Mouse (Mus musculus): ENCODE measurements at regions not wholly inside any gene's neighbourhood (a gene's known extent, or its start where the extent isn't known, plus 50 kb on each side); places are given as distances from the start of the nearest gene placed in this dataset.

DNA sequence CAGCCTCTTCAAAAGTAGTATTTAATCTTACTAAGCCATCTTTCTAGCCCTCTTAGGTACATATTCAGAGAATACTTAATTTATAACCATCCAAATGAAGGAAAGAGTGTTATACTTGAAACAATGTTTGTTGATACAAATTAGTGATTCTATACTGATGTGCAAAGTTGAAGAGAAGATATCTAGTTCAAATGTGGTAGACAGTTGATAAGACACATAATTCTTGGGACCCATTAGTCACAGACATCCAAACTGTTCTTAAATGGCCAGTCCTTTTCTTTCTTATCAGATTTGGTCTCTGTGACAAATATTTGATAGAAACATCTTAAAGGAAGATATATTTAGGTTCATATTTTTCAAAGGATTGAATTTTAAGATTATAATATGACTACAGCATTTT lies 585.7 kb downstream of the Efna5 start:
- no peaks in the 10 kb centered on the region for H3K79me2 ChIP-seq (ENCODE audit: control insufficient read depth, insufficient read depth)
- TF ChIP-seq USF1 (IDR thresholded peaks at IDR 0.05; ENCODE audit: low read depth), result no peak
- no peak for TF ChIP-seq MAX (IDR thresholded peaks at IDR 0.05)
- TF ChIP-seq CTCF (IDR thresholded peaks at IDR 0.05; ENCODE audit: control insufficient read depth, insufficient read depth, insufficient read length), result no peak
- TF ChIP-seq MYOG (IDR thresholded peaks at IDR 0.05; ENCODE audit: control insufficient read depth, extremely low read depth, insufficient read length), result no peak
- no peak for TF ChIP-seq CEBPB (IDR thresholded peaks at IDR 0.05; ENCODE audit: low read depth)
- TF ChIP-seq FOSL1 (IDR thresholded peaks at IDR 0.05; ENCODE audit: insufficient read depth, low read length, poor library complexity, severe bottlenecking), result no peak
- TF ChIP-seq MYOD1 (IDR thresholded peaks at IDR 0.05; ENCODE audit: control insufficient read depth, insufficient read length, low read depth), result no peak
- H3K4me3 ChIP-seq (ENCODE audit: insufficient read depth, poor library complexity, severe bottlenecking), result no peak overlapping the region
- H3K79me3 ChIP-seq (ENCODE audit: low read depth), result no peaks in the 10 kb centered on the region
- H3ac ChIP-seq (ENCODE audit: control insufficient read depth, insufficient read length, low read depth), result no peak overlapping the region
- H3K36me3 ChIP-seq (ENCODE audit: control insufficient read depth, insufficient read depth), result no peaks in the 10 kb centered on the region
- no peaks in the 10 kb centered on the region for H3K27me3 ChIP-seq (ENCODE audit: control insufficient read depth, insufficient read depth, insufficient read length)

DNA sequence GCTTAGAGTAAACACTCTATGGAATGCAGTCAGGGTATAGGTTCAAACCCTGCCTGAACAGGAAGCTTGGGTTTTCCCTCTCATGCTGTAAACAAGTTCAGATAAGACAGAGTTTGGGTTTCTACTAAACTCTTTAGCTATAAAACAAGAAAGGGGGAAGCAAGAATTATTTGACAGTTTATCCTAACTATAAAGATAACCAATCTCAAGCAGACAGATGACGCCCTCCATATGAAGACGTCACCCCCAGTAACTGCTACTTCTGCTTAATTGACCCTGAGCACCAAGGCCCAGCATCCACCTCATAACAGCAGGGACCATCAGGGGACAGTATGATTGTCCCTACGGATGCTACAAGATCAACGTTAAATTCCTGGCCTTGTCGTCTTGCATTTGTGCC lies 588.4 kb downstream of the Efna5 start:
- Histone ChIP-seq H3ac (ENCODE audit: control insufficient read depth, insufficient read length, low read depth) (no peak overlapping the region), H3K36me3 (ENCODE audit: control insufficient read depth, insufficient read depth) (no peaks in the 10 kb centered on the region), H3K4me3 (ENCODE audit: insufficient read depth, poor library complexity, severe bottlenecking) (no peak overlapping the region), H3K79me2 (ENCODE audit: control insufficient read depth, insufficient read depth) (no peaks in the 10 kb centered on the region), H3K79me3 (ENCODE audit: low read depth) (no peaks in the 10 kb centered on the region), H3K27me3 (ENCODE audit: control insufficient read depth, insufficient read depth, insufficient read length) (no peaks in the 10 kb centered on the region)
- TF ChIP-seq CTCF (IDR thresholded peaks at IDR 0.05; ENCODE audit: control insufficient read depth, insufficient read depth, insufficient read length), result no peak
- no peak for TF ChIP-seq CEBPB (IDR thresholded peaks at IDR 0.05; ENCODE audit: low read depth)
- no peak for TF ChIP-seq USF1 (IDR thresholded peaks at IDR 0.05; ENCODE audit: low read depth)
- no peak for TF ChIP-seq MYOG (IDR thresholded peaks at IDR 0.05; ENCODE audit: control insufficient read depth, extremely low read depth, insufficient read length)
- TF ChIP-seq MAX (IDR thresholded peaks at IDR 0.05), result no peak
- no peak for TF ChIP-seq FOSL1 (IDR thresholded peaks at IDR 0.05; ENCODE audit: insufficient read depth, low read length, poor library complexity, severe bottlenecking)
- TF ChIP-seq MYOD1 (IDR thresholded peaks at IDR 0.05; ENCODE audit: control insufficient read depth, insufficient read length, low read depth), result no peak

DNA sequence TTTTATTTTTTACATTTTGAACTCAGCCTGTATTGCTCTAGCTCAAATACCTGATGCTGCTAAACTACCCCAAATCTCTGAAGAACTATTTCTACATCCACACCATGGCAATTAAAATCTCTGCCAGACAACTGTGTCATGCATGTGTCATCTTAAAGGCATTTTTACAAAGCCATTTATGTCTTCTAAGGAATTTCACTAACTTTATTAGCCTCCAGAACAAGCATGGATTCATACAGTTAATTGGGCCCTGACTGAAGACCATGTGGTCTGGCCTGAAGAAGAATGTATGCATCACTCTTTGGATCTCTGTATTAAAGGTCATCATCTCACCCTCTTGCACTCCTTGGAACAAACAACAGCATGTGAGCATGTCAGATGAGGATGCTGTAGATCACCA lies 593.5 kb downstream of the Efna5 start:
- TF ChIP-seq CTCF (IDR thresholded peaks at IDR 0.05; ENCODE audit: control insufficient read depth, insufficient read depth, insufficient read length), result no peak
- TF ChIP-seq MYOD1 (IDR thresholded peaks at IDR 0.05; ENCODE audit: control insufficient read depth, insufficient read length, low read depth), result peak; percentile 13
- peak; percentile 88 for TF ChIP-seq FOSL1 (IDR thresholded peaks at IDR 0.05; ENCODE audit: insufficient read depth, low read length, poor library complexity, severe bottlenecking)
- TF ChIP-seq CEBPB (IDR thresholded peaks at IDR 0.05; ENCODE audit: low read depth), result peak; percentile 68
- TF ChIP-seq USF1 (IDR thresholded peaks at IDR 0.05; ENCODE audit: low read depth), result peak; percentile 59
- TF ChIP-seq MAX (IDR thresholded peaks at IDR 0.05), result peak; percentile 89
- no peak for TF ChIP-seq MYOG (IDR thresholded peaks at IDR 0.05; ENCODE audit: control insufficient read depth, extremely low read depth, insufficient read length)
- H3K79me3 ChIP-seq (ENCODE audit: low read depth), result no peaks in the 10 kb centered on the region
- H3K79me2 ChIP-seq (ENCODE audit: control insufficient read depth, insufficient read depth), result no peaks in the 10 kb centered on the region
- H3K27me3 ChIP-seq (ENCODE audit: control insufficient read depth, insufficient read depth, insufficient read length), result no peaks in the 10 kb centered on the region
- H3K36me3 ChIP-seq (ENCODE audit: control insufficient read depth, insufficient read depth), result no peaks in the 10 kb centered on the region
- H3ac ChIP-seq (ENCODE audit: control insufficient read depth, insufficient read length, low read depth), result no peak overlapping the region
- H3K4me3 ChIP-seq (ENCODE audit: insufficient read depth, poor library complexity, severe bottlenecking), result no peak overlapping the region

DNA sequence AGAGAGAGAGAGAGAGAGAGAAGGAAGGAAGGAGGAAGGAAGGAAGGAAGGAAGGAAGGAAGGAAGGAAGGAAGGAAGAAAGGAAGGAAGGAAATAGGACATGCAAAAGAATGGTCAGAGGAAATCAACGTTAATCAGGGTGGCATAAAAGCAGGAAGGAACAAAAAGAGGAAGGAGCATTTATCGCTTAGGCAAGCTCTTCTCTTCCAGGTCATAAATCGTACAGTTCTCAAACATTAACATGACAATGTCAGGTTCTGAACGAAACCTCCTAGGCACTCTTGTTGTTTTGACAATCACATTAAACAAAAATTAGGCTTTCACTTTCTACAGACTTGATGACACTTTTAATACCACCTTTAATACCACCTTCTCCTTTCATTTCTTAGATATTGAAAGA lies 594.0 kb downstream of the Efna5 start:
- H3K27me3 ChIP-seq (ENCODE audit: control insufficient read depth, insufficient read depth, insufficient read length), result no peaks in the 10 kb centered on the region
- TF ChIP-seq CTCF (IDR thresholded peaks at IDR 0.05; ENCODE audit: control insufficient read depth, insufficient read depth, insufficient read length) (no peak), CEBPB (IDR thresholded peaks at IDR 0.05; ENCODE audit: low read depth) (no peak), FOSL1 (IDR thresholded peaks at IDR 0.05; ENCODE audit: insufficient read depth, low read length, poor library complexity, severe bottlenecking) (no peak), MAX (IDR thresholded peaks at IDR 0.05) (no peak), MYOG (IDR thresholded peaks at IDR 0.05; ENCODE audit: control insufficient read depth, extremely low read depth, insufficient read length) (no peak), MYOD1 (IDR thresholded peaks at IDR 0.05; ENCODE audit: control insufficient read depth, insufficient read length, low read depth) (no peak), USF1 (IDR thresholded peaks at IDR 0.05; ENCODE audit: low read depth) (no peak)
- H3K36me3 ChIP-seq (ENCODE audit: control insufficient read depth, insufficient read depth), result no peaks in the 10 kb centered on the region
- no peak overlapping the region for H3K4me3 ChIP-seq (ENCODE audit: insufficient read depth, poor library complexity, severe bottlenecking)
- H3K79me2 ChIP-seq (ENCODE audit: control insufficient read depth, insufficient read depth), result no peaks in the 10 kb centered on the region
- no peaks in the 10 kb centered on the region for H3K79me3 ChIP-seq (ENCODE audit: low read depth)
- no peak overlapping the region for H3ac ChIP-seq (ENCODE audit: control insufficient read depth, insufficient read length, low read depth)

GRCm38 (mm10) chr17:62286086-62287080 lies 594.7 kb downstream of the Efna5 start:
- H3K79me2 ChIP-seq (ENCODE audit: control insufficient read depth, insufficient read depth), result no peaks in the 10 kb centered on the region

More at GRCm38 (mm10) chr17:62286086-62287080, 594.7 kb downstream of the Efna5 start:
- no peak for TF ChIP-seq MYOD1 (IDR thresholded peaks at IDR 0.05; ENCODE audit: control insufficient read depth, insufficient read length, low read depth)
- no peak for TF ChIP-seq MAX (IDR thresholded peaks at IDR 0.05)
- no peak for TF ChIP-seq CTCF (IDR thresholded peaks at IDR 0.05; ENCODE audit: control insufficient read depth, insufficient read depth, insufficient read length)
- TF ChIP-seq FOSL1 (IDR thresholded peaks at IDR 0.05; ENCODE audit: insufficient read depth, low read length, poor library complexity, severe bottlenecking), result no peak
- no peak for TF ChIP-seq MYOG (IDR thresholded peaks at IDR 0.05; ENCODE audit: control insufficient read depth, extremely low read depth, insufficient read length)
- no peak for TF ChIP-seq USF1 (IDR thresholded peaks at IDR 0.05; ENCODE audit: low read depth)
- TF ChIP-seq CEBPB (IDR thresholded peaks at IDR 0.05; ENCODE audit: low read depth), result no peak
- H3ac ChIP-seq (ENCODE audit: control insufficient read depth, insufficient read length, low read depth), result no peak overlapping the region
- no peaks in the 10 kb centered on the region for H3K79me3 ChIP-seq (ENCODE audit: low read depth)
- H3K4me3 ChIP-seq (ENCODE audit: insufficient read depth, poor library complexity, severe bottlenecking), result no peak overlapping the region
- no peaks in the 10 kb centered on the region for H3K36me3 ChIP-seq (ENCODE audit: control insufficient read depth, insufficient read depth)
- H3K27me3 ChIP-seq (ENCODE audit: control insufficient read depth, insufficient read depth, insufficient read length), result no peaks in the 10 kb centered on the region
